ENCODE assay signal across 26 mouse cellular contexts in the genomic region with DNA sequence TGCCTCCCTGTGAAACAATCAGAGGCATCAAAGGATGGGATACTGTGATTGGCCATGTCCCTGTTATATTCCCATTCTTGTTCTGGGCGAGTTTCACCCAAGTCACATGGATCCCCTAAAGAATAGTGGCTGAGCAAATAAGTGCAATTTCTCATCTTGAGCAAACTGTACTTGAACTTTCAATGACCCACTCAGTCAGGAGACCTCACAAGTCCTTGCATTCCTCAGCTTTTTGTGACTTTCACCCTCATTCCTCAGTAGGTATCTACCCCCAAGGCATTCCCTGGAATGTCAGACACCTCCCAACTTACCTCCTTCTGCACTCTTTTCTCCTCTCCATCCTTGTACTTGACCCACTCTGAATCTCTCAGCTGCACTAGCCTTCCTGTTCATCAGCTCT. TPM values are rescaled to one million over a fixed set of nuclear protein-coding genes. Genes with fewer than 3 reads are reported as not detected.
DNase-seq lines count a peak whose midpoint lies in the region; ATAC-seq and TF ChIP-seq lines count a peak whose summit lies in the region.
"Had no signal": no experiment of that assay in that cellular context is flagged by ENCODE, and none has a peak within 500 bp of the region (broad histone marks: within the 10 kb centered on the region; RNA-seq: fewer than 3 reads in every experiment).

No protein-coding gene starts in this region.

- 43% methylated on average over 1 of the region's 1 CpGs for WGBS in stomach, embryonic 14.5 days
- 28% methylated on average over 1 of the region's 1 CpGs for WGBS in stomach, postnatal 0 days

- H3K4me3 ChIP-seq in stomach, embryonic 14.5 days (ENCODE audit: low read depth, low read length) = no peak overlapping the region
- H3K4me3 ChIP-seq in stomach, postnatal 0 days (ENCODE audit: low read depth, low read length) = no peak overlapping the region
- H3K4me3 ChIP-seq: forebrain, embryonic 10.5 days; forebrain, embryonic 13.5 days; heart, embryonic 12.5 days; heart, embryonic 15.5 days; hindbrain, embryonic 10.5 days; hindbrain, embryonic 13.5 days had no signal

- DNase-seq in heart, adult 11 months = peak; percentile 17
- no peak for DNase-seq in heart, adult 9 months (ENCODE audit: low spot score in 2 of 2)
- peak; percentile 14 to 57 for DNase-seq in lung, adult 18-20 months
- DNase-seq in lung, postnatal 14 days = no peak
- no peak for DNase-seq in stomach, postnatal 0 days (ENCODE audit: low spot score)
- DNase-seq in lung, postnatal 36 days = peak; percentile 66
- DNase-seq in spleen, postnatal 36 days (ENCODE audit: low spot score in 2 of 2) = no peak
- DNase-seq: adrenal gland, adult 8-10 months; adrenal gland, postnatal 25 days; cerebellum, adult 11-12 months; cerebellum, adult 8-10 months; cerebellum, postnatal 10 days; cerebellum, postnatal 36 days; gastrocnemius, postnatal 10 days; gastrocnemius, postnatal 36 days; heart, postnatal 10 days; heart, postnatal 36 days had no signal

- ATAC-seq in stomach, embryonic 14.5 days (ENCODE audit: insufficient number of reproducible peaks, insufficient read depth, low FRiP score, low read depth) = 0 out of 2 replicates have a peak, but pooled peaks have one; percentile 49
- no peak for ATAC-seq in stomach, postnatal 0 days (ENCODE audit: low FRiP score, low TSS enrichment)
- ATAC-seq: activated CD4-positive, CD25-positive, alpha-beta regulatory T cell, adult 4 months; forebrain, embryonic 13.5 days; forebrain, embryonic 16.5 days had no signal

- no peaks in the 10 kb centered on the region for H3K4me1 ChIP-seq in stomach, embryonic 14.5 days (ENCODE audit: control insufficient read depth, insufficient read depth, low read length)
- no peaks in the 10 kb centered on the region for H3K4me1 ChIP-seq in stomach, postnatal 0 days (replicated peaks; ENCODE audit: control insufficient read depth, insufficient read depth)
- H3K4me1 ChIP-seq: forebrain, embryonic 10.5 days; forebrain, embryonic 13.5 days; heart, embryonic 12.5 days; heart, embryonic 15.5 days; hindbrain, embryonic 10.5 days; hindbrain, embryonic 13.5 days had no signal

- no peak overlapping the region for H3K27ac ChIP-seq in stomach, embryonic 14.5 days (ENCODE audit: low read length)
- no peak overlapping the region for H3K27ac ChIP-seq in stomach, postnatal 0 days (replicated peaks)
- H3K27ac ChIP-seq: forebrain, embryonic 10.5 days; forebrain, embryonic 13.5 days; heart, embryonic 15.5 days; hindbrain, embryonic 10.5 days; hindbrain, embryonic 13.5 days had no signal

- no peaks in the 10 kb centered on the region for H3K27me3 ChIP-seq in stomach, embryonic 14.5 days (ENCODE audit: control insufficient read depth, insufficient read depth, low read length)
- H3K27me3 ChIP-seq in stomach, postnatal 0 days (ENCODE audit: control insufficient read depth, insufficient read depth, low read length) = no peaks in the 10 kb centered on the region
- H3K27me3 ChIP-seq: forebrain, embryonic 13.5 days; heart, embryonic 12.5 days; heart, embryonic 15.5 days; hindbrain, embryonic 13.5 days had no signal

- TF ChIP-seq CTCF in stomach, postnatal 0 days (IDR thresholded peaks at IDR 0.05; ENCODE audit: low read depth) = no peak

- no peaks in the 10 kb centered on the region for H3K9me3 ChIP-seq in stomach, embryonic 14.5 days (ENCODE audit: control insufficient read depth, low read depth, low read length)
- no peaks in the 10 kb centered on the region for H3K9me3 ChIP-seq in stomach, postnatal 0 days (ENCODE audit: control insufficient read depth, low read length)
- H3K9me3 ChIP-seq: forebrain, embryonic 10.5 days; forebrain, embryonic 13.5 days; heart, embryonic 12.5 days; heart, embryonic 15.5 days; hindbrain, embryonic 10.5 days; hindbrain, embryonic 13.5 days had no signal

- no peak for TF ChIP-seq EP300 in stomach, postnatal 0 days (optimal IDR thresholded peaks at IDR 0.05)

- no peaks in the 10 kb centered on the region for H3K36me3 ChIP-seq in stomach, embryonic 14.5 days (ENCODE audit: control insufficient read depth, insufficient read depth, low read length)
- no peaks in the 10 kb centered on the region for H3K36me3 ChIP-seq in stomach, postnatal 0 days (ENCODE audit: control insufficient read depth, insufficient read depth, low read length)
- H3K36me3 ChIP-seq: forebrain, embryonic 10.5 days; heart, embryonic 12.5 days; heart, embryonic 15.5 days; hindbrain, embryonic 10.5 days; hindbrain, embryonic 13.5 days had no signal

- no peak overlapping the region for H3K4me2 ChIP-seq in stomach, embryonic 14.5 days (replicated peaks; ENCODE audit: low read depth, low read length)
- H3K4me2 ChIP-seq in stomach, postnatal 0 days (replicated peaks; ENCODE audit: low read depth) = no peak overlapping the region
- H3K4me2 ChIP-seq: forebrain, embryonic 13.5 days; heart, embryonic 12.5 days; heart, embryonic 15.5 days; hindbrain, embryonic 13.5 days had no signal

- H3K9ac ChIP-seq in stomach, embryonic 14.5 days (replicated peaks; ENCODE audit: low read depth, low read length) = no peak overlapping the region
- H3K9ac ChIP-seq in stomach, postnatal 0 days (ENCODE audit: low read length) = no peak overlapping the region
- H3K9ac ChIP-seq: forebrain, embryonic 13.5 days; heart, embryonic 12.5 days; heart, embryonic 15.5 days; hindbrain, embryonic 13.5 days had no signal

RNA-seq across cellular contexts. Expression of a gene that starts 44.3 kb away (rescaled TPM):
- polyA plus RNA-seq in stomach, embryonic 14.5 days (2014; fragmentation: Nextera tagmentation; extraction: Ambion mirVana) = 0.91 and 1.1 TPM in 2 replicates
- 7.0 and 8.0 TPM in 2 replicates for polyA plus RNA-seq in stomach, postnatal 0 days (2015; fragmentation: Nextera tagmentation; extraction: Ambion mirVana)
- polyA plus RNA-seq: activated CD4-positive, CD25-positive, alpha-beta regulatory T cell, adult 4 months; forebrain, embryonic 13.5 days; forebrain, embryonic 16.5 days; heart, embryonic 12.5 days; hindbrain, embryonic 13.5 days had no signal

Comparison
In these comparisons a context has a peak if more than half of its experiments do, and no peak if none do; other contexts are left out.
1. DNase-seq: peak in heart, adult 11 months (single experiment), lung, adult 18-20 months (2 of 2) and lung, postnatal 36 days (single experiment); none in heart, adult 9 months (0 of 2), lung, postnatal 14 days (single experiment), stomach, postnatal 0 days (single experiment) and spleen, postnatal 36 days (0 of 2).